Mouse (Mus musculus) ovary, postnatal 10 days (tissue): ENCODE data around the gene Taf15.

Experiments
- DNase-seq: peaks from one replicate; pipeline ENCODE4 v3.0.0; 2022; ENCODE audit warnings: low spot score

Gene Taf15

DNA sequence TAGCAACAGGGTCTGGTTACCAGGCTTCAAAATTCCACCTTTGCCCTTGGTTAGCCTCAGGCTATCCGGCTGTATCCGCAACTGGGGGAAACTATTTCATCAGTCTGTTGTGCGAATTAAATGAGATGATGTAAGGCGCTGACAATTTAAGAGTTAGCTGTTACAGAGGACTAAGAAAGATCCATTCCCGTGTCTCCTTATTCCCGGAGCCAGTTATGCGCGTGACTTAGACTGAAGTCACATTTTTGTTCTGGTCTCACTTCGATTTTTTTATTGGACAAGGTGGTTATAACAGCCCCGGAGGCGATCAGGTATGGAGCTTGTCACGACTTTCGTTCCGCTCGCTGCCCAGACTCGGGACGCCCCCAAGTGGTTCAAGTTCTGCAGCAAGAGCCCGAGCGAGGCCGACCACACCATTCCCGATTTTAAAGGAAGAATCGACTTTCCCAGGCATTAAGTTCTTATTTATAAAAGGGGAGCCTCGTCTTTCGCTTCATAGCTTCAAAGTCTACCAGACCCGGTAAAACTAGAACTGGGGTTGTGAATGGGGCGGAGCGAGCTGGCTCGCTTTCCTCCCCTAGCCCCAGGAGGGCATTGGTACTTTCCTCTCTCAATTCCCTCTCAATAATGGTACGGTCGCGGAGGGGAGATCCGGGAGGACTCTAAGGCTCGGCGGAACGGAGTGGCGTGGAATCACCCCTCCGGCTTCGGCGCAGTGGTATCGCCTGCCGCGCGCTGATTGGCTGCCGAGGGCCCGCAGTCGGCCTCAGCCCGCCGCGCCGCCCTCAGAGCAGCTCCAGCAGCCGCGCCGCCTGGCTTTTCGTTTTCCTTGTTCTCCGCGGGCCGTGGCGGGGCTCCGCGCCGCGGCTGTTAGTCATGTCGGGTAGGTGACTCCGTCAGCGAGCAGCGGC is at the start of gene Taf15:
TSS of gene Taf15 (plus strand) at position 763 of the 911 bp plus-strand sequence.
- DNase-seq: peak; percentile 92

DNA sequence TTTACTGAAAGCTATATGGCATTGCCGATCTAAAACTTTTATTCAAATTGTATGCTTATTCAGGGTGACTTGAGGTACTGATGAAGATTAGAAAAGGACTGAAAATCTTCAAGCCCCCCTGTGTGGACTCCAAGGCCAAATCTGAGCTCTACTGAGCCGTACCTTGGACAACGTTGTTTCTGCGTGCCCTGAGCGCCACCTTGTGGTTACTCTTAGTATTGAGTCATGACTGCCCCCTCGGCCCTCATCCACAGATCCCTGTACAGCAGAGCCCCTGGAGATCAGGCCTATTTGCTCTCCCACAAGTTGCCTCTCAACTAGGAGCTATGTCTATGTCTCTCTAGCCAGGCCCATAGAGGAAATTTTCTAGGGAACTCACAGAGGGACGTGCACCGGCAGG is 48.2 kb upstream of the Taf15 start:
- no peak for DNase-seq

DNA sequence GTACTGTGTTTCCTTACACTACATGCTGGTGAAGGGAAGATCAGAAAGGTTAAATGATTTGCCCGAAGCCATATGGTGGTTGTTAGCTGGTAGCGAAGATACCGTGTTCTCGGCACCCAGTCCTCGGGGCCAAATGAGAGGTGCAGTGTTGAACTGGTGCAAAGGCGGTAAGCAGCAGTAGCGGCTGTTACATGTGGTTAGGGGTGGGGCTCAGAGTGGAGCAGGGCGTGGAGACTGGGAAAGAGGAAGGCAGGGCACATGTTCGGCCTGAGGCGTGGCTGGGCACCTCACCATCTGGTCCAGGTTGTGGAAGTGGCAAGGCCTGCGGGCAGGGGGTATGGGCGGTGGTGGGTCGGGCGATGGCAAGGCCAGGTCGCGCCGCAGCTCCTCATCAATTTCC is 45.9 kb upstream of the Taf15 start:
- no peak for DNase-seq

DNA sequence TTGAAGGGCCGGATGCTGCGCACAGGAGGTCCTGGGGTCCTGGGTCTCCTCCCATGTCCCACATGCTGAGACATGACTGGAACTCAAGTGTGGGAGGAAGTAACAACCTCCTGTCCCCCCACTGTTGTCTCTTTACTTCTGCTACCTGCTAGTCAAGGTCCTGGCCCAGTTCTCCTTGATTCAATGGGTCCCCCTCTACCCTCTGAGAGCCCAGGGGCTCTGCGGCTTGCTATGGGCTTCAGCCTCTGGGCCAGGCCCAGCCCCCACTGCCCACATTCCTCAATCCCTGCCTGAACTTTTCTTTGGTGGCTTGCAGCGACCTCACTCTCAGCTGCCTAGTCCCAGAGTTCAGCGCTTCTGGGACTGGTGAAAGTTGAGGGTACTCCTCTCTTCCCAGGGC is 43.5 kb upstream of the Taf15 start, which contains the start of gene Gas2l2:
TSS of gene Gas2l2 (minus strand) at position 101 of the 400 bp plus-strand sequence.
- DNase-seq: no peak

DNA sequence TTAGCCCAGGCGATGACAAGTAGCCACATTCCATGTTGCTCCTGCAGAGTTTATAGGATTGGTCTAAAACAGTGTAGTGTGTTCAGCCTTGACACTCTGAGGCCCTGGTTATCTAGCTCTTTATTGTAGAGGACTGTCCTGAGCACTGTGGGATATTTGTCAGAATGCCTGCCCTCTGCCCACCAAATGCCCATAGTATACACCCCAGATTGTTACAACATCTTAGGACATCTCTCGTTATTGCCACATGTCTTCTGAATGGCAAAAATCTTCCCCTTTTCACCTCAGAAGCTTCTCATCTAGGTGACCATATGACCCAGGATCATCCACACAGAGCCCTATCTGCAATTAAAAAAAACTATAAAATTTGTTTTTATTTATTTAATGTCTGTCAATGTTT is 40.4 kb upstream of the Taf15 start:
- DNase-seq: no peak

DNA sequence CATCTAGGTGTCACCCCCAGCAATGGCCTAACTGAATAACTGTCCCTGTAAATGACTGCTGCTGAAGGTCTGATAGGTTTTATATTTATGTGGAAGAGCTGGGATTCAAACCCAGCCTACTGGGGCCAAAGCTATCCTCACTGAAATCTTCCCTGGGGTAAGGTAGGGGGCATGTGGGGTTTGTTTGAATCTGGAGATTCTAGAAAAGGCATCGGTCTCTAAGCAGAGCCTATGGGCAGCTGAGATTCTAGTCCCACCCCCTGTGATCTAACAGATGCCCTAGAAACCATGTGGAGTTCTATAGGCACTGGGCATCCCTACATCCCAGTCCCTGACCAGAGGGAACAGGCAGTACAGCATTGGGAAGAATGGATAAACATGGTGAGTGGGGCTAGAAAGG is 35.5 kb upstream of the Taf15 start, which contains the start of gene 1700020L24Rik:
TSS of gene 1700020L24Rik (plus strand) at position 301 of the 400 bp plus-strand sequence.
- DNase-seq: no peak

DNA sequence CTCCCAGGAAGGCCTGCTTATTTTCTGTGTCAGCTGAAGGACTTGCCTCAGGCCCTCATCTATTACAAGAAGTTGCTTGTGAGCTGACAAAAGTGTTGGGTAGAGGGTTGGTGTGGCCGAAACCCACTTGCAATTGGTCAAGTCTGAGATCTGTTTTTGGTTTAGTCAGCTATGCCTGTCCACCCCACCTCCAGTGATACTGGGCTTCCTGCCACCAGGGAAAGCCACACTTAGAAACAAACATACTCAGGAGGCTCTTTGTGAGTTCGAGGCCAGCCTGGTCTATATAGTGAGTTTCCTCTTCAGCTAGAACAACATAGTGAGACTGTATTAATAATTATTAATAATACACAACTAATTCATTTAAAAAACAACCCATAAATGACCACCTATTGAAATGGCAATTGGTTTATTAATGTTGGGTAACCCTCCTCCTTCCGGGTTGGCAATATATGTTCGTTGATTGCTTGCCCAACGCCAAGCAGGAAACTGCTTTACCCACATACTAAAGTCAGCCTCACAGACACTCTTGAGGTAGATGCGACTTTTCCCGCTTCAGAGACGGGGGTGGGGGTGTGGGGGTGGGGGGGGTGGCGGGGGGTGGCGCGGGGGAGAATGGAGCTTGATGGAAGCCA is 33.3 kb upstream of the Taf15 start:
- no peak for DNase-seq

DNA sequence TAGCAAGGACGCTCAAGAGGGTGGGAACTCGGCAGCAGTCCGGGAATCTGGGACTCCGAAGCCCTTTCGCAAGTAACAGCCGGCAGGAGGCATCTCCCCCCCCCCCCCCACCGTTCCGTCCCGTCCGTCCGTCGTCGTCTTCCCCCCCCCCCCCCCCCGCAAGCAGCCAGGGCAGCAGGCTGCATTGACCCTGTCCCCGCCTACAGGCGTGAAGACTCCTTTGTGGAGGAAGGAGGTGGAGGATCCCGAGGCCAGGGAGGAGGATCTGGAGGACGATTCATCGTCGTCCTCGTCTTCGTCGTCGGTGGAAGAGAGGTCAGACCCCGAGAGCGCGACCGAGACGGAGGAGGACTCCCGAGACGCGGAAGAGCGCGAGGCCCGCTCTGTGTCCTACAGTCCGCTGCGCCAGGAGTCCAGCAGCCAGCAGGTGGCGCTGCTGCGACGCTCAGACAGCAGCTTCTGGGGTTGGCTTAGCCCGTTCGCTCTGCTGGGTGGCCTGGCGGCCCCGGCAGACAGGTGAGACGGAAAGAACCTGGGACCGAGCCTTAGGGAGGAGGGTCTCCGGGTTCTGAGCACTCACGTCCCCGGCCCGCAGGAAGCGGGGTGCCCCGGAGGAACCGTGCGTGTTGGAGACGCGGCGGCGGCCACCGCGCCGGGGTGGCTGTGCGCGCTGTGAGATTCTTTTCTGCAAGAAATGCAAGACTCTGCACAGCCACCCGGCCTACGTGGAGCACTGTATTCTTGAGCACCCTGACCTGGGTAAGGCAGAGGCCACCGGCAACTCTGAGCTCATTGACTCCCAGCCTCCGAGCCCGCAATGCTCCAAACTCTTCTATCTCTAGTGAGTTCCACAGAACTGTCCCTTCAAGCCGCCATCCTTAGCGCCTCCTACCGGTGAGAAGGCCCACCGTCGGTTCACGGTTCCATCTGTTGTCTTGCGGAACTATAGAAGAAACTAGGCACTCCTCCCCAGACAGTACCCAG is 32.5 kb upstream of the Taf15 start:
- peak; percentile 68 for DNase-seq

DNA sequence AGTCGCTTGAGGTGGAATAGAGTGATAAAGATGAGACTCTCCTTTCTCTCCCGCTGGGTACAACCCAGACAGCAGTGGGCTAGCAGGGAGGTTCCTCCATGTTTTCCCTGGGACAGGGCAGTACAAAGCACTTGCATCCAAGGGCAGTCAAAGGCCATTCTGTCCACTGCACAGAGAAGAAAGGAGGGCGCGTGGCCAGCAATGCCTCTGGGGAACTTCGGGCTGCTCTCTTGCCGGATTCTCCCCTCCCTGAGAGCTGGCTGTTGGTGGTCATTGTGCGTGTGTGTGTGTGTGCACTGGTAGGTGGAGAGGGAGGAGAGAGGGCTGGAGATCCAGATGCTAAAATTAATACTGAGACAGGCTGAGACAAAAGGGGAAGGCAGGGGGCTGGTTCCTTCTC is 31.7 kb upstream of the Taf15 start:
- DNase-seq: no peak

DNA sequence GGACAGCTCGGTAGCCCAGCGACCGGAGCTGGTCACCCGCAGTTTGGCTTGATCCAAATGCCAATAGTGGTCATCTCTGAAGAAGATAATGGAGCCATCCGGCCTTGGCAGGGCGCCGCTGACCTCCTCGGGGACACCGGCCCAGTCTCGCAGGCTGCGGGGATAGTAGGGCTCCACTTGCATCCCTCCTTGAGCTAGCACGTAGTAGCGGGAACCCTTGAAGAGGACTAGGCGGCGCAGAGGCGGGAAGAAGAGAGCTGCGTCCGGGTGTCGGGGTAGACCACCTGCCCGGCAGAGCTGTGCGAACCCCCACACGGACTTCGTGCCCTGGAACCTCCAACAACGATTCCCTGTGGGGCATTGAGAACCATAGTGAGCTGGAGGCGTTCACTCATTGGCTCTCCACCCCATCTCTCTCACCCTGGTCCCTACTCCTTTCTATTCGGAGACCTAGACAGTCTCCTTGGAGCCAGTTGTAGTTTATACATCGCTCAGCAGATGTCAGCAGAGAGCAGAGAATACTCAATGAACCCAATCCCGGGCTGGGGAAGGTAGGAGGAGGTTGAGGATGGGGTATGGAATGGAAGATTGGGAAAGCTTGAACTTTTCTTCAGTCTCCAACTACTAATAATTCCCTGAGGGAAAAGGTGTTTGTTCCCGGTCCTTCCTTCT is 30.2 kb upstream of the Taf15 start:
- peak; percentile 42 for DNase-seq

DNA sequence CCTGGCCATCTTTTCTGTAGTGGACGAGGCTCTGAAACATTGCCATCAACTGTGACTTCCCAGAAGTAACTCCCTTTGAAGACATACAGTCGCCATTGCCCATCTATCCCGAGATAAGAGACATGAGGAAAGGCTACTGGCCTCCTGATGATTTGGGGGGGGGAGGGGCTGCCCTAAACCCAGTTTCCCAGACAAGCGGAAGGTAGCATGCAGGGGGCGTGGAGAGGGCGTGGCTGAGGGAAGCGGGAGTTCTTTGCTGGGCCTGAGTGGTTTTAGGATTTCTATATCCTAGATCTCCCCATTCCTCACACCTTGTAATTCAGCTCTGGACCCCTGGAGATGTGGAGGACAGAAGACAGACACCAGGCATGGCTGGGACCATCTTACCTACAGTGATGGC is 29.1 kb upstream of the Taf15 start:
- no peak for DNase-seq

DNA sequence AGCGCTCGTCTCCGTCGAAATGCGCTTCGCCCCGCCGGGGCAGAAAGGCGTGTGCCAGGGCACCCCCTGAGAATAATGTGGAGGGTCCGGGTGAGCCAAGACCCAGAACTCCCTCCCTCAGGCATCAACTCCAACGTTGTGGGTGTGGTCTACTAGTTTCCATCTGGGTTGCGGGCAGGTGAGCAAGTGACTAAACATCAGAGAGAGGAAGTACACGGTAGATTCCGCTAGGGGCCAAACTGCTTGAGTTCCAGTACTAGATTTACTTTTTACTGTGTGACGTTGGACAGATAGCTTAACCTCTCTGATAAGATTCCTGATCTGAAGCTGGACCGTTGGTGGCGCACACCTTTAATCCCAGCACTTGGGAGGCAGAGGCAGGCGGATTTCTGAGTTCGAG is 27.9 kb upstream of the Taf15 start:
- DNase-seq: no peak

DNA sequence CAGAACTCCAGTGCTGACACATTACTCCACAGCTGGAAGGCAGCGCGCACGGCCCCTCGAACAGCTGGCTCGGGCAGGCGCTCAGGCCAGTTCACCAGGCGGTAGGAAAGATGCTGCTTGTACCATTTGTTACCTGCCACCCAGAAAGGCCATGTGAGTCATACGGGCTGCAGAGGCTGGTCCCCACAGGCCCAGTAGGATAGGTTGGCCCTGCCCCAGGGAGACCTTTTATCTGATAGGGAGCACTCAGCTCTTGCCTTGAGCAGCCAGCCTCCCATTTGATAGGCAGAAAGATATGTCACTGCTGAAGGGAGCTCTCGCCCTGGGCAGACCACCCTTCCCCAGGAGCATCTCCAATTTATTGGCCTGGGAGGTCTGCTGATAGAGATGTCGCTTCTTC is 25.3 kb upstream of the Taf15 start:
- no peak for DNase-seq

DNA sequence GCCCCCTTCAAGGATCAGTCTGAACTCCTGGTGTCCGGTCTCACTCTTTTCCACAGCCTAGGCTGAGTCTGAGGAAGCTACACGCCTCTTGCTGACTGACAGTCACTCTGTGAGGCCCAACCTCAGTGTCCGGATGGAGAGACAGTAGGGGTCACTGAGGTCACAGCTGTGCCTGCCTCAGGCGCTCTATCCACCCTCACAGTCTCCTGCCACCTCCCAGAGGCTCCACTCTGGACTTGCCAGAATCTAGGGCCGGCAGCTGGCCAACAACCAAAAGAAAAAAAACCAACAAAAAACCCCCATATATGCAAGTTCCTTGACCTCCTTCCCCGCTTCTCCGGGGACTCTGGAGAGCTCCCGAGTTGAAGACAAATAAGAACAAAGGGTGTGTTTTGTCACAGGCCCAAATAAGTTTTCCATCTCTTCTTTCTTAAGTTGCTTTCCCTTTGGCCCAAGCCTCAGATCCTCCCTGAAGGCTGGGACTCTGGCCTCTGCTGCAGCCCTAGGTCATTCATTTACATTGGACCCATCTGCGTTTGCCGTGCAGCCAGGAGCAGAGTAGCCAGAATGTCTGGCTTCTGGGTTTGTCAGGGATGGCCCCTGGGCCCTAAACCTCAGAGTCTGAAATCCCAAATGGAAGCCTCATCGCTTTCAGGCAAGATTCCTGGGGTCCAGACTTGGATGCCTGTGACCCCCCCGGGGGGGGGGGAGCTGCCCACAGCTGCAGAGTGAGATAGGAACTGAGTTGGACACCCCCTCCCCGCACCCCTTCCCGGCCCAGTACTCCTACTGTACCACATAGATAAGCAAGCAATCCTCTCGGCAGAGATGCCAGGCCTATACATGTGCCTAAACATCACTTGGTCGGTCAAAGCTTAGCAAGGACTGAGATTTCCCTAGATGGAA is 24.6 kb upstream of the Taf15 start:
- DNase-seq: no peak

DNA sequence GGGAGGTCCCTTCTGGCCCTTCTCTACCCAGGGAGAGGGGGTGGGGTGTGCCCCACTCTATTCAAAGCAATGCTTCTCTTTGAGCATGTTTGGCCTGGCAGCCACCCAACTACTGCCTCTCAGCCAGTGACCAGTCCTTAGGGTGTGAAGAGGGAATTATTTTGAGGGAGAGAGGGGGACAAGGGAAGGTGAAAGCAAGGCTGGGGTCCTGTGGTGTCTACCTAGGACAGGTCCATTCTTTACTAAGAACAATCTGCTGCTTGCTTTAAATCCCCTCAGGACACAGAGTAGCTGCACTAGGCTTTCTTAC is 24.0 kb upstream of the Taf15 start:
- DNase-seq: no peak

DNA sequence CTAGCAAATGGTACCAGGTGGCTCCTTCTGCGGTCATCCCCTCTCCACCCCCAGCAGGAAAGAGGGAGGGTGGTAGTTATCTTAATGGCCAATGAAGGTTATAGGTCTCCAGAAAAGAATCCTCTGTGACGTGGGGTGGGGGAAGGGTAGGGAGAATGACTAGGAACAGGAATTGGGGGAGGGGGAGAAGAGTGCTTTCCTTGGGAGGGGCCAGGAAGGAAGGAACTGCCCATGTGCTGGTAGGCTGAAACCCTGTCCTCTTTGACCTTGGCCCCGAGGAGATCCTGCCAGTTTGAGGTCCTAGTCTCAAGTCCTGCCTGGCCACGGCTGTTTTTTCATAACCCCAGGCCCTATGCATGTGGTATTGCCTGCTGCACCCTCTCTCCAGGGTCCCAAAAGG is 23.6 kb upstream of the Taf15 start:
- DNase-seq: no peak

DNA sequence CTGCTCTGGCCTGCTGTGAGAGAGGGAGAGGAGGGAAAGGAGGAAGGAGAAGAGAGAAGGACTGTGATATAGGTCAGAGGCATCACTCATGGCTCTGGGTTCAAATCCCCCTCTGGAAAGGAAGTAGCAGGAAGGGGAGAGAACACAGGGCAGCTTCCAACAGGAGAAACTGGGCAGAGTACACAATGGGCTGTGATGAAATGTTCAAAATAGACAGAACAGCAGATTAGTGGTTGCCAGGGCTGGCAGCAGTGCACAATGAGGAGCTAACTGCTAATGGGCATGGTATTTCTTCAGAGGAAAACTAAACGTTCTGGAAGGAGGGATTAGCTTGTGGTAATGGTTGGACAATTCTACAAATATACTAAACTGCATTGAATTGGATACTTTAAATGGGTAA is 22.3 kb upstream of the Taf15 start:
- DNase-seq: no peak

DNA sequence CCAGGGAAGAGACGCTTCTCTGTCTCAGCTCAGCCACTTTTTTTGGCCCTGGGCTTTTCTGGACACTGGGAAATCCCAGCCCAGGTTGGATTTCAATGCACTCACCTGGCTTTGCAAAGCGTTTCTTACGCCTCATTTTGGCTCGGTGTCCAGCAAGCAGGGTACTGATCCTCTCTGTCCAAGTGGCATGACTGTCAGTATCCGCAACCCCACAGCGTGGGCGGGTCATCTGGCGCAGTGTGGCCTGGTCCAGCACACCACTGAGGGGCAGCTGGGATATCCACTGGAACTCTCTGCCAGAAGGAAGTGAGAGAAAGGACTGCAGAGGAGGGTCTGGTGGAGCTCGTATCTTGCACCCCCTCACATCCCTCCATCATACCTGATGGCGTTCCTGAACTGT is 21.6 kb upstream of the Taf15 start:
- no peak for DNase-seq

DNA sequence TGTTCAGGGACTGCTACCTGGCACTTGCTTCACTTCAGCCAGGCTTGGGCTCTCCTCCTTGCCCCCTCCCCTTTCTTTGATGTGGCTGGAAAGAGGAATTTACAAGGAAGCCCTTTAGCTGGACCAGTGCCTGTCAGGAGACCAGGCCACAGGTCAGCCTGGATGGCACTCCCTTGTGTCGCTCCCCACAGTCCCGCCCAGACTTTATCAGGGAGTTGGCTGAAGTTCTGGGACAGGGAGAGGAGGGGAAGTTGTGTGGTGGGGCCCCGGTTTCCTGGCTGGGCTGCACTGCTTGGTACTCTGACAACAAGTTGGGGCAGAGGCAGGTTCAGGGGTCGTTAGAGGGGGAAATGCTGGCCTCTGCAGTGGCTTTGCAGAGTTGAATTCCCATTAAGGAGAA is 18.3 kb upstream of the Taf15 start:
- no peak for DNase-seq

DNA sequence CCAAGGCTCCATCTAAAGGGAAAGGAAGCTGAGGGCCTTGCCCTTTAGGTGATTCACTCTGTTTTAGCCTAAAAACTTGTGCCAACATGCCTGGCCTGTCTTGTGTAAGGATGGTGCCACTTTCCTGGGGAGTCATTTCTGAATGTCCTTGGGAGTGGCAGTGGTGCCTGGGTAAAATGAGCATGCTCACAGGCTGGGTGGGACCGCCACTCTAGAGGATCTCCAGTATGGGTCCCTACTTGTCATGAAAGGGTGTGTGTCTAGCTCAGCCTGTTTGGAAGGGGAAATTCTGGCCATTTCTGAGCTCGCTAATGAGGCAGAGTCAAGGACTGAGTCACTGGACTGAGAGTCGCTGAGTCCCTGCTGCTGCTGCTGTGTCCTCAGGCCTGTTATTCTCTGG is 17.3 kb upstream of the Taf15 start:
- DNase-seq: no peak

DNA sequence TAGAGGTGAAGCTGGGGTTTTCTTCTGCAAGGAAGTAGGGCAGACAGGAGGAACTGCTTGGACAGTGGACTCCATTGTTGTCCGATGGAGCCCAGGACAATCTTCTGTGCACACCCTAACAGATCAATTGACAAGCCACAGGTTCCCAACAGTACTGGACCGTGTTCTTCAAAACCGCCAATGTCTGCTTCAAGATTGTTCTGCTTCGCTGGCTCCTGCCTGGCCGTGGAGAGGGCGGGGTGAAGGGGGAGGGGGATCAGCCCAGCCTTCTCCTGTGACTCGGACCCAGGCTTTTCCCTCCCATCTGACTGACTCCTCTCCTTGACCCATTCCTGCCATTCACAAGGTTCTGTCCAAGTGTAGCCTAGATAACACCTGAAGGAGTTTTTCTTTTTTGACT is 15.6 kb upstream of the Taf15 start:
- no peak for DNase-seq
